Mouse (Mus musculus) MEL (cell line): ENCODE measurements around the gene Rims1.

Source experiments
- CHD2 ChIP-seq: IDR thresholded peaks from 2 replicates; pipeline ENCODE4 v1.6.1; 2011; ENCODE audit warnings: low read length, improper control_type of control experiment
- CTCF ChIP-seq, 3 experiments: IDR thresholded peaks in 2 of 3; conservative IDR thresholded peaks in 1 of 3; 2 replicates each; pipeline ENCODE4 v1.5.1; 2011 to 2012; ENCODE audit warnings: low read length in 3 of 3, low read depth in 2 of 3, mild to moderate bottlenecking in 2 of 3, improper control_type of control experiment in 1 of 3, inconsistent platforms in 1 of 3, mixed read lengths in 1 of 3, moderate library complexity in 1 of 3; ENCODE audit not compliant: control insufficient read depth in 1 of 3, insufficient read depth in 1 of 3, poor library complexity in 1 of 3, severe bottlenecking in 1 of 3
- MAFK ChIP-seq: IDR thresholded peaks from 2 replicates; pipeline ENCODE4 v1.6.1; 2011; ENCODE audit warnings: low read depth, mild to moderate bottlenecking, low read length, improper control_type of control experiment, borderline replicate concordance
- POLR2A ChIP-seq, 2 experiments: IDR thresholded peaks; 2 replicates each; pipeline ENCODE4 v1.6.1; 2011 to 2012; ENCODE audit warnings: low read length in 2 of 2, mild to moderate bottlenecking in 2 of 2, control low read depth in 1 of 2, improper control_type of control experiment in 1 of 2, low read depth in 1 of 2, moderate library complexity in 1 of 2; ENCODE audit not compliant: control insufficient read depth in 1 of 2, insufficient read depth in 1 of 2, poor library complexity in 1 of 2
- POLR2AphosphoS2 ChIP-seq: IDR thresholded peaks from 2 replicates; pipeline ENCODE4 v1.6.1; 2011; ENCODE audit warnings: low read length, improper control_type of control experiment
- UBTF ChIP-seq: IDR thresholded peaks from 2 replicates; pipeline ENCODE4 v1.6.1; 2012; ENCODE audit warnings: low read depth, mild to moderate bottlenecking, inconsistent platforms, low read length, improper control_type of control experiment, moderate library complexity, borderline replicate concordance; ENCODE audit not compliant: insufficient read depth
- ZKSCAN1 ChIP-seq: IDR thresholded peaks from 2 replicates; pipeline ENCODE4 v1.6.1; 2012; ENCODE audit warnings: low read depth, mild to moderate bottlenecking, inconsistent platforms, low read length, improper control_type of control experiment, moderate library complexity

- TF ChIP-seq UBTF: no peak
- TF ChIP-seq CHD2: no peak
- no peak for TF ChIP-seq POLR2A (IDR thresholded peaks at IDR 0.05; ENCODE audit: control insufficient read depth in 1 of 2, insufficient read depth in 1 of 2, low read depth in 1 of 2, low read length in 2 of 2, poor library complexity in 1 of 2)
- no peak for TF ChIP-seq POLR2AphosphoS2
- TF ChIP-seq CTCF (IDR thresholded peaks at IDR 0.05 in 2 of 3, conservative IDR thresholded peaks at IDR 0.05 in 1 of 3; ENCODE audit: control insufficient read depth in 1 of 3, insufficient read depth in 1 of 3, low read depth in 2 of 3, low read length in 3 of 3, poor library complexity in 1 of 3, severe bottlenecking in 1 of 3): no peak
- no peak for TF ChIP-seq MAFK
- TF ChIP-seq ZKSCAN1: no peak
Measured at GRCm38 (mm10) chr1:22649432-22649831, 156.4 kb downstream of the Rims1 start.
